Mouse (Mus musculus) thymus, adult 2 months (tissue): Measurements from ENCODE around the gene Fam107b. TPM values are rescaled to one million over a fixed set of nuclear protein-coding genes. Genes with fewer than 3 reads are reported as not detected.

Experiments
- DNase-seq: peaks from one replicate; pipeline ENCODE4 v3.0.0; 2021
- H3K27ac ChIP-seq: fragments of 200-500 bp; 2 replicates; pipeline ENCODE4 v1.5.1; 2012; ENCODE audit warnings: low read length, control low read depth; ENCODE audit not compliant: control insufficient read depth, insufficient read depth
- H3K27me3 ChIP-seq: fragments of 200-500 bp; 2 replicates; pipeline ENCODE4 v1.6.1; 2012; ENCODE audit warnings: mild to moderate bottlenecking, low read length, moderate library complexity, mixed read lengths; ENCODE audit not compliant: control insufficient read depth, insufficient read depth
- H3K36me3 ChIP-seq: fragments of 200-500 bp; 2 replicates; pipeline ENCODE4 v1.6.1; 2012; ENCODE audit warnings: mild to moderate bottlenecking, low read length, moderate library complexity; ENCODE audit not compliant: control insufficient read depth, insufficient read depth
- H3K4me1 ChIP-seq: fragments of 200-500 bp; replicated peaks from 2 replicates; pipeline ENCODE4 v1.6.1; 2012; ENCODE audit warnings: low read length; ENCODE audit not compliant: control insufficient read depth, insufficient read depth
- H3K4me3 ChIP-seq: fragments of 200-500 bp; 2 replicates; pipeline ENCODE4 v1.5.1; 2012; ENCODE audit warnings: mild to moderate bottlenecking, low read length, control low read depth, moderate library complexity; ENCODE audit not compliant: control insufficient read depth, insufficient read depth
- CTCF ChIP-seq: fragments of 200-500 bp; IDR thresholded peaks from 2 replicates; pipeline ENCODE4 v1.5.1; 2012; ENCODE audit warnings: mild to moderate bottlenecking, control low read depth, low read length, moderate library complexity, borderline replicate concordance; ENCODE audit not compliant: control insufficient read depth, poor library complexity, insufficient read depth; ENCODE audit errors: extremely low read depth
- POLR2A ChIP-seq: fragments of 200-500 bp; IDR thresholded peaks from 2 replicates; pipeline ENCODE4 v1.6.1; 2012; ENCODE audit warnings: mild to moderate bottlenecking, low read length, control low read depth, moderate library complexity; ENCODE audit not compliant: control insufficient read depth, poor library complexity, insufficient read depth; ENCODE audit errors: extremely low read depth
- WGBS: fragments of 180-500 bp; shearing (Covaris S2); methylation state at CpG from one replicate; pipeline ENCODE4 v1.1.7; 2018; 5-methylcytosine and 5-hydroxymethylcytosine counted together
- polyA plus RNA-seq: library from polyadenylated mRNA; depleted of rRNA; stranded (reverse); fragments of >200 nt; gene quantifications from 2 replicates; pipeline ENCODE4 v1.2.3, GENCODE M21; 2012; rRNA removed

Gene Fam107b
- 81.3 and 98.8 TPM in 2 replicates for polyA plus RNA-seq

GRCm38 (mm10) chr2:3570186-3570585 lies at the start of gene Fam107b:
Gene Fam107b, plus strand, starts transcription at chr2:3570488.
- 91% methylated on average over 12 of the region's 12 CpGs for WGBS

GRCm38 (mm10) chr2:3522558-3522957 lies 47.7 kb upstream of the Fam107b start:
- TF ChIP-seq CTCF = no peak
- no peak for TF ChIP-seq POLR2A
- H3K27ac ChIP-seq = no peak overlapping the region
- H3K4me1 ChIP-seq = no peaks in the 10 kb centered on the region
- H3K27me3 ChIP-seq = no peaks in the 10 kb centered on the region
- H3K4me3 ChIP-seq = no peak overlapping the region
- no peak for DNase-seq
- WGBS = 89% methylated on average over 4 of the region's 4 CpGs
- no peaks in the 10 kb centered on the region for H3K36me3 ChIP-seq

More at GRCm38 (mm10) chr2:3570186-3570585, at the start of gene Fam107b:
- TF ChIP-seq POLR2A = no peak
- TF ChIP-seq CTCF = no peak
- no peak for DNase-seq
- Histone ChIP-seq H3K27ac (no peak within 1 kb of the TSS), H3K36me3 (no peaks in the 10 kb centered on the region), H3K27me3 (no peaks in the 10 kb centered on the region), H3K4me3 (no peak within 1 kb of the TSS), H3K4me1 (no peaks in the 10 kb centered on the region)

GRCm38 (mm10) chr2:3526288-3526687 lies 44.0 kb upstream of the Fam107b start:
- no peaks in the 10 kb centered on the region for H3K36me3 ChIP-seq
- 73% methylated on average over 6 of the region's 6 CpGs for WGBS

GRCm38 (mm10) chr2:3541307-3542079 lies 28.8 kb upstream of the Fam107b start:
- TF ChIP-seq POLR2A (no peak), CTCF (no peak)
- no peak overlapping the region for H3K4me3 ChIP-seq
- DNase-seq = no peak
- H3K27ac ChIP-seq = no peak overlapping the region
- H3K4me1 ChIP-seq = no peaks in the 10 kb centered on the region
- 79% methylated on average over 9 of the region's 9 CpGs for WGBS
- H3K36me3 ChIP-seq = no peaks in the 10 kb centered on the region
- no peaks in the 10 kb centered on the region for H3K27me3 ChIP-seq

More at GRCm38 (mm10) chr2:3526288-3526687, 44.0 kb upstream of the Fam107b start:
- Histone ChIP-seq H3K4me3 (no peak overlapping the region), H3K27ac (no peak overlapping the region), H3K27me3 (no peaks in the 10 kb centered on the region), H3K4me1 (no peaks in the 10 kb centered on the region)
- no peak for DNase-seq
- no peak for TF ChIP-seq CTCF

GRCm38 (mm10) chr2:3546055-3546454 lies 24.2 kb upstream of the Fam107b start:
- Histone ChIP-seq H3K4me1 (no peaks in the 10 kb centered on the region), H3K27ac (no peak overlapping the region), H3K36me3 (no peaks in the 10 kb centered on the region), H3K4me3 (no peak overlapping the region), H3K27me3 (no peaks in the 10 kb centered on the region)
- 82% methylated on average over 2 of the region's 2 CpGs for WGBS
- no peak for DNase-seq
- TF ChIP-seq POLR2A (no peak), CTCF (no peak)

GRCm38 (mm10) chr2:3546588-3546987 lies 23.7 kb upstream of the Fam107b start:
- Histone ChIP-seq H3K4me3 (no peak overlapping the region), H3K27ac (no peak overlapping the region), H3K4me1 (no peaks in the 10 kb centered on the region), H3K27me3 (no peaks in the 10 kb centered on the region), H3K36me3 (no peaks in the 10 kb centered on the region)
- TF ChIP-seq CTCF (peak; percentile 74; the same call in 1 of the 2 replicates), POLR2A (no peak)
- WGBS = 4% methylated on average over 4 of the region's 4 CpGs
- peak; percentile 66 for DNase-seq
